Mouse (Mus musculus) MEL (cell line): ENCODE results near the gene Gm42791.

ENCODE experiments used
- CTCF ChIP-seq, 3 experiments: IDR thresholded peaks in 2 of 3; conservative IDR thresholded peaks in 1 of 3; 2 replicates each; pipeline ENCODE4 v1.5.1; 2011 to 2012; ENCODE audit warnings: low read length in 3 of 3, low read depth in 2 of 3, mild to moderate bottlenecking in 2 of 3, improper control_type of control experiment in 1 of 3, inconsistent platforms in 1 of 3, mixed read lengths in 1 of 3, moderate library complexity in 1 of 3; ENCODE audit not compliant: control insufficient read depth in 1 of 3, insufficient read depth in 1 of 3, poor library complexity in 1 of 3, severe bottlenecking in 1 of 3
- EP300 ChIP-seq, 2 experiments: IDR thresholded peaks; 2 replicates each; pipeline ENCODE4 v1.6.1; 2011; ENCODE audit warnings: improper control_type of control experiment in 2 of 2, low read length in 2 of 2, low read depth in 1 of 2, mild to moderate bottlenecking in 1 of 2
- HCFC1 ChIP-seq: IDR thresholded peaks from 2 replicates; pipeline ENCODE4 v1.6.1; 2012; ENCODE audit warnings: low read depth, mild to moderate bottlenecking, inconsistent platforms, low read length, improper control_type of control experiment, moderate library complexity
- MXI1 ChIP-seq: IDR thresholded peaks from 2 replicates; pipeline ENCODE4 v1.6.1; 2011; ENCODE audit warnings: mild to moderate bottlenecking, low read depth, low read length, improper control_type of control experiment
- NRF1 ChIP-seq: IDR thresholded peaks from 2 replicates; pipeline ENCODE4 v1.6.1; 2014; ENCODE audit warnings: low read depth, mild to moderate bottlenecking, inconsistent platforms, low read length, improper control_type of control experiment, moderate library complexity; ENCODE audit not compliant: poor library complexity, insufficient read depth, severe bottlenecking
- POLR2A ChIP-seq, 2 experiments: IDR thresholded peaks; 2 replicates each; pipeline ENCODE4 v1.6.1; 2011 to 2012; ENCODE audit warnings: low read length in 2 of 2, mild to moderate bottlenecking in 2 of 2, control low read depth in 1 of 2, improper control_type of control experiment in 1 of 2, low read depth in 1 of 2, moderate library complexity in 1 of 2; ENCODE audit not compliant: control insufficient read depth in 1 of 2, insufficient read depth in 1 of 2, poor library complexity in 1 of 2
- SIN3A ChIP-seq: IDR thresholded peaks from 2 replicates; pipeline ENCODE4 v1.6.1; 2012; ENCODE audit warnings: low read length, improper control_type of control experiment, inconsistent platforms

GRCm38 (mm10) chr5:149044067-149044466 is 49.1 kb upstream of the Gm42791 start:
- TF ChIP-seq MXI1 (no peak), NRF1 (no peak), POLR2A (IDR thresholded peaks at IDR 0.05; ENCODE audit: control insufficient read depth in 1 of 2, insufficient read depth in 1 of 2, low read depth in 1 of 2, low read length in 2 of 2, poor library complexity in 1 of 2) (no peak), SIN3A (no peak), EP300 (IDR thresholded peaks at IDR 0.05; ENCODE audit: low read depth in 1 of 2, low read length in 2 of 2) (no peak), HCFC1 (no peak), CTCF (IDR thresholded peaks at IDR 0.05 in 2 of 3, conservative IDR thresholded peaks at IDR 0.05 in 1 of 3; ENCODE audit: control insufficient read depth in 1 of 3, insufficient read depth in 1 of 3, low read depth in 2 of 3, low read length in 3 of 3, poor library complexity in 1 of 3, severe bottlenecking in 1 of 3) (no peak)
